Mouse (Mus musculus) megakaryocyte, embryonic 14.5 days (primary cell): ENCODE data around the gene Asic2.

ENCODE experiments used
- FLI1 ChIP-seq: IDR thresholded peaks from 2 replicates; pipeline ENCODE4 v1.6.1; 2012; ENCODE audit warnings: low read length, inconsistent platforms, mixed read lengths
- GATA1 ChIP-seq: IDR thresholded peaks from 3 replicates; pipeline ENCODE4 v1.6.1; 2012; ENCODE audit warnings: mixed read lengths, low read length, inconsistent platforms, borderline replicate concordance

GRCm38 (mm10) chr11:81515754-81516153, 452.5 kb downstream of the Asic2 start:
- TF ChIP-seq GATA1 (no peak), FLI1 (no peak)
